Mouse (Mus musculus) splenic B cell, adult 2 months (primary cell): ENCODE measurements around the gene Mxra7.

Experiments used
- DNase-seq: peaks from one replicate; pipeline ENCODE4 v3.0.0-alpha.2; 2011; ENCODE audit warnings: low read depth, low spot score
- H3K27me3 ChIP-seq: 2 replicates; pipeline ENCODE4 v1.6.1; 2012; ENCODE audit warnings: mild to moderate bottlenecking, low read length, moderate library complexity, mixed read lengths; ENCODE audit not compliant: control insufficient read depth, poor library complexity, insufficient read depth, severe bottlenecking
- H3K36me3 ChIP-seq: 2 replicates; pipeline ENCODE4 v1.6.1; 2012; ENCODE audit warnings: mild to moderate bottlenecking, low read length, moderate library complexity, mixed read lengths; ENCODE audit not compliant: control insufficient read depth, poor library complexity, insufficient read depth, severe bottlenecking

Mxra7 gene

DNA sequence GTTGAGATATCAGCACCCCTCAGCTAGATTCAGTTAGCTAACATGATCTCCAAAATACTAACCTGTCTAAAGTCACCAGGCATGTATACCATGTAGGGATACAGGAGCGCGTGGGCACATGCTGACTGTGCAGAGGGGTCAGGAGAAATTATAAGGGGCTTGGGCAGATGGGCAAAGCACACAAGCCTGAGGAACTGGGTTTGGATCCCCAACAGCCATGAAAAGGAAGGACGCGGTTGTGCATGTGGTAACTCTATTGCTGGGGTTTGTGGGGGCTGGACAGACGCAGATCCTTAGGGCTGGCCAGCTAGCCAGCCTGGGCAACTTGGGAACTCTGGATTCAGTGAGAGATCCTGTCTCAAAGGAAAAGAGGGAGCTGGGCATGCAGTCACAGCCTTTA is 10.3 kb downstream of the Mxra7 start:
- H3K36me3 ChIP-seq, result no peaks in the 10 kb centered on the region
- no peaks in the 10 kb centered on the region for H3K27me3 ChIP-seq
- no peak for DNase-seq

DNA sequence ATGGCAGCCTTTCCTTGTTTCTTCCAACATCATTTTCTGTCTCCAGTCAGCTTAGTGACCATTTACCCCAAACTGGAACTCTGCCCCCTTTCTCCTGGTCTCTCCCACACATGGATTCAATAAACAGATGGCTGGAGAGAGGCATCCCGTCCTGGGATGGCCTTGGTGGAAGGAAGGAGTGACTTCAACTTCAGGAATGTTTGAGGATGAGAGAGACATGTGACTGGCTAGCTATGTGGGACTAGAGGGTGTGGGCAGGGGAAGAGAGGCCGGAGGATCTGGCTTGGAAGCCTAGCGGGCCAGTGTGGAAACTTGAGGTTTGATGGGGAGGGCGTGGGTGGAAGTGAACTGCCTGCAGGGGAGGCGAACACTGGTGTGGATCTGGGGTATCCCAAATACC is 11.1 kb downstream of the Mxra7 start:
- no peaks in the 10 kb centered on the region for H3K27me3 ChIP-seq
- H3K36me3 ChIP-seq, result no peaks in the 10 kb centered on the region
- no peak for DNase-seq

DNA sequence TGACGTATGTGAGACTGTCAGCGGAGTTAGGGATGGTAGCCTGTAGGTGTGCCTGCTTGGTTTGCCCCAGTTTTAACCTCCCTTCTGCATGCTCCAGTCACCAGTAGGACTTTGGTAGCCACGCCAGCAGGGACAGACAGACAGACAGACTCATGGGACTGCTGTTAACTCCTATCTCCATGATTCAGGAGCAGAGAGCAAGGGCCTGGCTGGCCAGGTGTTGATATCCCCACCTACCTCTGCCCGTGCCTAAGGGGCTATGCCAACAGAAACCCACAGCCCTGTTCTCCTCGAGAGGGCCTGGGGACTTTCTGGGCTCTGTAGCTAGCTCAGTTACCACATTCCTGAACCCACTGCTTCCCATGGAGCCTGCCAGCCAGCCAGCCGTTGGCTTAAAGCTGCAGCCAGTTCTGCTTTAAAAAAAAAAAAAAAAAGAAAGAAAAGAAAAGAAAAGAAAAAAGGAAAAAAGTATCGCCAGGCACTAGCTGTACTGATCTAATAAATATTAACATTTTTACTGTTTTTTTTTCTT is 12.9 kb downstream of the Mxra7 start:
- Histone ChIP-seq H3K36me3 (no peaks in the 10 kb centered on the region), H3K27me3 (no peaks in the 10 kb centered on the region)
- DNase-seq, result no peak

DNA sequence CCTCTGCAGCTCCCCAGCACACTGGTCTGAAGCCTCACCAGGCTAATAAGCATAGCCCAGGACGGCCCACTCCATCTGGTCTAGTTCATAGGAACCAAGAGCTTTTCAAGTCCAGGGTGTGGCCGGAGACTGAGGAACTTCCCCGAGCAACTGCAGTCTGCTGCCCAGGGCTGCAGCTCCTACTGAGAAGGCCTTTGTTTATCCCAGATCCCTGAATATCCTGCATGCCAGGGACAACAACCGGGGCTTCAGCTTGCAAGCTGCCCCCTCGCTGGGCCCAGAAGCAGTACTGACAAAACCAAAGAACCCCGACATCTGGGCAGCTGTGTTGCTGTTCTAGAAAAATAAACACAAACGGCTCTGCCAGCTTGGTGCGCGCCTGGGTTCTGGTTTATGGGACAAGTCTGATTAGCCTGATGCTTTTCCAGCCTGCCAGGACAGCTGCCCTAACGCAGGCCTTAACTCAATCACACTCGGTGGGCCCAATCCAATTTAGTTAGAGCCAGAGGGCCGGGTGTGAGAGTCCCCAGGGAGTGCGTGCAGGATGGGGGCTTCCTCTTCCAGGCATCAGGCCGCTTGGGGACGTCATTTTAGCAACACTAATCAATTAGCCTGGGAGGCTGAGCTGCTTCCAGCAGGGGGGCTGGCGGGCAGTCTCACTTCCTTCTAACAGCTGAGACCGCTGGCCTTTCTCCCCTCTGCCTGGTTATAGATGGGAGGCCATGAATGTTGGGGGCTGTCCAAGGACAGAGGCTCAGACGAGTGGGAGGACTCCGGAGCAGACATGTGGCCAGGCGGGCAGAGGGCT is 13.6 kb downstream of the Mxra7 start:
- Histone ChIP-seq H3K27me3 (no peaks in the 10 kb centered on the region), H3K36me3 (no peaks in the 10 kb centered on the region)
- no peak for DNase-seq

DNA sequence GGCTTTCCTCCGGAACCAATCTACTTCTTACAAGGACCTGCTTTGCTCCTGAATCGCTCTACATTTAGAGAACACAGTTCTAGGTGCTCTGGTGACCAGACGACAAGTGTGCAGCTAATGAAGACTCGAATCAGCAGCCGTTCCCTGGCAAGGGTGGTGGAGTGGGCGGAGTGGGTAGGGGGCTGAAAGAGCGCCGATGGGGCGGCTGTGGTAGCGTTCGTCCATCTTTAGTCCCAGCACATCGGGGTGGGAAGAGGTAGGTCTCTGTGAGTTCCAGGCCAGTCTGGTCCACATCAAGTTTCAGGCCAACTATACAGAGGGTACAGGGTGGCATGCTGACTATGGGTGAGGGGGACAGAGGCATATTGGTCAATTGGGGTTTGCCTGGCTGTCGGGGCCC is 14.2 kb downstream of the Mxra7 start:
- no peaks in the 10 kb centered on the region for H3K36me3 ChIP-seq
- no peaks in the 10 kb centered on the region for H3K27me3 ChIP-seq
- no peak for DNase-seq

DNA sequence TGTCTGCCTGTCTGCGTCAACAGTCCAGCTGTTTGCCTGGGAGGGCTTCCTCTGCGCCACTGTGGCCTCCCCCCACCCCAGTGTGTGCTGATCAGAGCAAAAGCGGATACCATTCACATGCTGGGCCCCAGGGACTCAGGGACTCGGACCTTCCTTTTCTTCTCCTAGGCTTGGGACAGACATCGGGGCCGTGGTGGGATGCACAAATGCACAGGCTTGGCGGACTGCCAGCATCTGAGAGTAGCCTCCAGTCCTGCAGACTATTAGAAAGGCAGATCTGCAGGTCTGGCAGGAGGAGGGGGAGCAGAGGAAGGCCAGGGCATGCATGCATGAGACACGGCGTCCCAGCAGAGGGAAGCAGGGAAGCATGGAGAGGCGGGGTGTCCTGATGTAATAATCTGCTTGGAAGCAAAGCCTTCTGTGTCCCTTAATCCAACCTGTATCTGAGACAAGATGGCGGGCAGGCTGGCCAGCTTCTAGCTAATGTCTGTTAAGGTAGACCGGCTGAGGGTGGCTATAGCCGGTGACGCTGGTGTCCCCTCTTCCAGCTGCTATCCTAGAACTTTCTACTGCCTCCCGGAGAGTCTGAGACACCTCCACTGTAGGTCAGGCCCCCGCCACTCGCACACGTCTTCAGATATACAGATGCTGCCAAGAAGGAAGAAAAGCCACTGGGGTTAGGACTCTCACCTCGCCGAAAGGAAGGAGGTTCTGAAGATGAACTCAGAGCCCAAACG is 14.9 kb downstream of the Mxra7 start:
- Histone ChIP-seq H3K27me3 (no peaks in the 10 kb centered on the region), H3K36me3 (no peaks in the 10 kb centered on the region)
- DNase-seq, result no peak

DNA sequence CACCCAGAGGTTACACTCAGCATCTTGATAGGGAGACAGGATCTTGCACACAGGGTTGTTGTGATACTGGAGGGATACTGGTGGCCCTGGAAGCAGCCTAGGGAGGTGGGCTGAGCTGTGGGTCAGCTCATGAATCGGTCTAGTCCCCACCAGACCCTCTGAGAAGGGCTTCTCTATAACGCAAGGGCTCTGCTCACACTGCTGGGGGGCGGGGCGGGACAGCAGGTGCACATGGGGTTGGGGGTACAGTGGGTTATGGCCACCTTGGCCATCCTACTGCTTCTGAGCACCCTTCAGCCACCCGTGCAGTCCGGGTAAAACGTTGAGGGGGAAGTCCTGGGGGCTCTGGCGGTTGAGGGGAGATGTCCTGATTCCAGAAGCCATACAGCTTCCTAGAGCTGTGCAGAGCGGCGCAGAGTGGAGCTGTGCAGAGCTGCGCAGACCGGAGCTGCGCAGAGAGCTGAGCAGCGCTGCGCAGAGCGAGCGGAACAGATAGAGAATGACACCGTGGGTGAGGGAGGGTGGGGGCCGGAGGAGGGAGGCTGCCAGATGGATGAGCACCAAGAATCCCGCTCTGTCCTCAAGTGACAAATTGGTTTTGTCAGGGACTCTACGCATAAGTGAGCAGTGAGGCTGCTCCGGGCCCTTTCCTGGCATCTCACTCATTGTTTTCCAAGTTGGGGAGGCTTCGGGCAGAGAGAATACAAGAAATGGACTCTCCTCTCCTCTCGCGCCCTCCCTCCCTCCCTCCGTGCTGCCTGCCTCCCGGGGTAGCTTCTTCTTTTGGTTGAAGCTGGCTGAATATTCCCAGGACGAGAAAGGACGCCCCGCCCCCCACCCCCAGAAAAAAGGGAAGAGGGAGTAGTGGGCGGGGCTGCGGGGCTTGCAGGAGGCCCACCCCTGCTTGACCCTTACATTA is 16.6 kb downstream of the Mxra7 start:
- Histone ChIP-seq H3K36me3 (no peaks in the 10 kb centered on the region), H3K27me3 (no peaks in the 10 kb centered on the region)
- DNase-seq, result peak; percentile 39

DNA sequence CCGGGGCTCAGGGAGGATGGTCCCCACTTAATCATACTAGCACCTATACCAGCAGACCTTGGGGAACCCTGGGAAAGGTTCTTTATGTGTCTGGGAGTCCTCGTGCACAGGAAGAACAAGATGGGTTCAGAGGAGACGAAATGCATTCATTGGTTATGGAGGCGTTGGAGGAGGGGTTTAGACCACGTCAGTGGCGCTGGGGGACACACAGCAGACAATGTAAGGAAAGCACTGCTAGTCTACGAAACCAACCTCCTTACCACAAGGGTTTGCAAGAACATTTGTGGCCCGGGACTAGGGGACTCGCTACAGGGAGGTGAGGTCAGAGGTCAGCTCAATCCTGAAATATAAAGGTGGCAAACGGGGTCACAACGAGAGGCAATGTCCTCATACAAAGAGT is 17.3 kb downstream of the Mxra7 start:
- no peaks in the 10 kb centered on the region for H3K27me3 ChIP-seq
- no peak for DNase-seq
- H3K36me3 ChIP-seq, result no peaks in the 10 kb centered on the region

DNA sequence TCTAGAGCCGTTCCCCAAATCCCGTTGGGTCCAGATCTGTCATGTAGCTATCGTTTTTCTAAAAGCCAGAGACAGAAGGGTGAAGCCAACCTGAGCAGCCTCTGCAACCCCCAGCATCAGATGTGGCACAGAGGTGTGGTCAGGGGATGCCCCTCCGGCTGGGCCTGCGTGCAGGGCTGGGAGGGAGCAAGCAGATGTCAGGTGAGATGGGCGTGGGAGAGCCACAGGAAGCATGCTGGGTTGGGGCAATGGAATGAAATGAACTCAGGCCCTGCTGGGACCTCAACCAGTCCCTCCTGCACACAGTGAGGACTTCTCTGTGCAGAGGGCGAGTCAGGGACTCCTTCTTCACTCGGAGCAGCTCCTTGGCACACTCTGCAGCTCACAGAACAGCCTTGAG is 18.3 kb downstream of the Mxra7 start:
- no peaks in the 10 kb centered on the region for H3K27me3 ChIP-seq
- no peaks in the 10 kb centered on the region for H3K36me3 ChIP-seq
- no peak for DNase-seq

DNA sequence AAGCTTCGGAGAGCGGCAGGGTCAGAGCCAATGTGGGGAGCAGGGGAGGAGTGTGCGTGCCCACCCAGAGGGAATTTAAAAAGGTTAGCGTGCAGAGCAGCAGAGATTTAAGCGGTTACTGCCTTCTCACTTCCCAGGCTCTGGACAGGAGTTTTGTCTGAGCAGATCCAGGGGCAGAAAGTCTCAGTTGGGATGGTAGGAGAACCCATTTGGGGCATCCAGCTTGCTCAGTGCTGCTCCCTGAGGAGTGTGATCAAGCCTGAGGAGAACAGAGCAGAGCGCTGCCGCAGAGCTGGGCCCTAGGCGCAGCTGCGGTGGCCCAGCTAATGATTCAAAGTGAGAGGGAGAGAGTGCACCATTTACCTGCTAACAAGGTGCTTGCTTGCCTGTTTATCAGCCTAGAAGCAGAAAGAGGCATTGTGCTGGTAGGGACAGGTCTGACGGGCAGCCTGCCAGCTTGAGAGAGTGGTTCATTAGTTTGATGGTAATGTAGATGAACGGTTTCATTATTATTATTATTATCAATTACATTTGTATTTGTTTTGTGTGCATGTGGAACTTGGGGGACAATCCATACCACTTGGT is 18.9 kb downstream of the Mxra7 start:
- Histone ChIP-seq H3K36me3 (no peaks in the 10 kb centered on the region), H3K27me3 (no peaks in the 10 kb centered on the region)
- DNase-seq, result no peak

DNA sequence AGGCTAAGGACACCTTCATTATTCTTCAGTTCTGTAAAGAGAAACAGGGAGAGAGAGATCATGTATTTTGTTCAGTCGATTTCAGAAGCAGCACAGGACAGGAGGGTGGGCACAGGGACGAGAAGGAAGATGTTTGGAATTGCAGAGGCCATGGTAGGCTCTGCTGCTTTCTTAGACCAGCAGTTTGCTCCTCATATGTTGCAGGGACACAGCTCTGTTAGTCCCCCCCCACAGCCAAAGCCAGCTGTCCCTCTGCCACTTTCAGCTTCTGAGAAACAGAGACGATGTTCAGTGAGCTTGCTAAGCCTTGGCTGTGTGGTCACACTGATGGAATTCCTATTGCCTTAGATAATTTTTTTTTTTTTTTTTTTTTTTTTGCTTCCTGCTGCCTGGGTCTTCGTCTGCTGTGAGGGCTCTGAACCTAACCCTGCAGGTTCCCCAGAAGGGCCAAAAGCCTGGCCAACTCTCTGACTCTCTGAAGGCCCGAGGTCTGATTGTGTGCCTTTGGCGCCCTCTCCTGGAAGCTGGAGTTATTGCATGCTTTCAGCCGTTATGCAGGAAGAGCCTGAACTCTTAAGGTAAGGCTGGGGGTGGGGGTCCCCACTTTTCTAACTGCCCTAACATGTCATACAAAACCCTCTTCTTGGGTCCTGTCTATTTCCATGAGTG is 19.8 kb downstream of the Mxra7 start:
- H3K36me3 ChIP-seq, result no peaks in the 10 kb centered on the region
- no peaks in the 10 kb centered on the region for H3K27me3 ChIP-seq
- peak; percentile 80 for DNase-seq

DNA sequence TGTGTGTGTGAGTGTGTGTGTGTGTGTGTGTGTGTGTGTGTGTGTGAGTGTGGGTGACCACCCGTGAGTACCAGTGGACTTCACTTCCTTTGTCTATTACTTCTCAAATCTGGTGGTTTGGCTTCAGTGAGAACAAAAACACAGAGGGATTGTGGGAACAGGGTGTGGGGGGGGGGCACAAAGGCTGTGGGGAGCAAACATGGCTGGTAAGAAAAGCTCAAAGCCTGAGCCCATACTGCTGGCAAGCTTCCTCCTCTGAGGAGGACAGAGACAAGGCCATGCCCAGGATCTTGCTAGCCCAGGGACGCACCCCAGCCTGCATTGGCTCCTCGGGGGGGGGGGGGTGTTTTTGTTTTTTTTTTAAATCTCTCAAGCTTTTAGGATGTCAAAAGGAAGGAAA is 20.3 kb downstream of the Mxra7 start:
- Histone ChIP-seq H3K27me3 (no peaks in the 10 kb centered on the region), H3K36me3 (no peaks in the 10 kb centered on the region)
- no peak for DNase-seq

DNA sequence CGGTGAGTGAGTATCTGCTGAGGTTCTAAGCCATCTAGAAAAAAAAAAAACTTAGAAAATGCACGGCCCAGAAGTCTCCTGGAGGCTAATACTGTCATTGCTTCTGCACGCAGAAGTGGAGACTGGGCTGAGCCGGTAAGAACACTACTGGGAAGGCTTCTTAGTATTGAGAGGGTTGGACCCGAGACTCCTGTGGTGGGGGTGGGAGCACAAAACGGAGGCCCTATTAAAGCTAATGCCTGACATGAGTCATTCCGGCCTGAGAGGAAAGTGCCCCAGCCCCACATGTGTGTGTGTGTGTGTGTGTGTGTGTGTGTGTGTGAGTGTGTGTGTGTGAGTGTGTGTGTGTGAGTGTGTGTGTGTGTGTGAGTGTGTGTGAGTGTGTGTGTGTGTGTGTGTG is 20.7 kb downstream of the Mxra7 start:
- no peak for DNase-seq
- no peaks in the 10 kb centered on the region for H3K27me3 ChIP-seq
- no peaks in the 10 kb centered on the region for H3K36me3 ChIP-seq
